Mouse (Mus musculus): ENCODE results near the gene Spn.

DNA sequence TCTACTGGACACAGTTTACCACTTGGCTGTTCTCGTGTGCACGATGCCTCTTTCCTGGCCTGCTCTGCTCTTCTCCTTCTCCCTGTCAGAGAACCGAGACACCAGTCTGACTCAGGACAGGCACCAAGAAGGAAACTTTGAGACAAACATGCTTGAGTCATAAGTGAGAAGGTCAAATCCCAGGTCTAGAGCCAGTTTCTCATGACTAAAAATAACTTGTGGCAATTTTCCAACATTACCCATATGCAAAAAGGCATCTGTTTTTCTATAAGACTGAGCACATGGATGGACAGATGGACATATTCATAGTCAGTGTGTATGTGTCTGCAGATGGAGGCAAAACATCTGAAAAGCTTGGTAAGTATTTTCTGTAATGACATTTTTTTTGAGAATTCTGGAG is 15.9 kb upstream of the Spn start:
- TF ChIP-seq CTCF (IDR thresholded peaks at IDR 0.05; ENCODE audit: low read depth) = no peak
- TF ChIP-seq EP300 (IDR thresholded peaks at IDR 0.05; ENCODE audit: low read depth) = no peak
